Mouse (Mus musculus): ENCODE data around the gene Ush1c.
A peak's percentile ranks its signal among the peaks of the same experiment; 100 is the strongest.

Ush1c gene

DNA sequence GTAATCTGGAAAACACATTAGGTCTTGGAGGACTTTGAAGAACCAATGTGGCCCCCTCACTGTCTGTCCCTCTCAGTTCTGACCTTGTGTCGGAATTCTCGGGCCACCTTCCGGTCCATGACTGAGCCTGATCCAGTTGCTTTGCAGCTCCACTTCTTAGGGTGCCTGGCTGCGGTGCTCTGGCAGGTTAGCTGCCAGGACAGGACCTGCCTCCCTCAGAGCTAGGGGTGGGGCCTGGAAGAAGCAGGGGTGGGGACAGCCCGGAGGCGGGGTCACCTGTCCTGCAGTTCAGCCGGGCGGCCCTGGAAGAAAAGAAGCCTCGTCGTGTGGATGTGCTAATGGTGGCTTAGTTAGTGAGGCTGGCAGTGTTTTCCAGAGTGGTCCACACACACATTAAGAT, at the start of gene Ush1c:
Gene Ush1c, minus strand, starts transcription at position 158 of the 400 bp plus-strand sequence.
- no peak for DNase-seq (ENCODE audit: low spot score in 2 of 2)

DNA sequence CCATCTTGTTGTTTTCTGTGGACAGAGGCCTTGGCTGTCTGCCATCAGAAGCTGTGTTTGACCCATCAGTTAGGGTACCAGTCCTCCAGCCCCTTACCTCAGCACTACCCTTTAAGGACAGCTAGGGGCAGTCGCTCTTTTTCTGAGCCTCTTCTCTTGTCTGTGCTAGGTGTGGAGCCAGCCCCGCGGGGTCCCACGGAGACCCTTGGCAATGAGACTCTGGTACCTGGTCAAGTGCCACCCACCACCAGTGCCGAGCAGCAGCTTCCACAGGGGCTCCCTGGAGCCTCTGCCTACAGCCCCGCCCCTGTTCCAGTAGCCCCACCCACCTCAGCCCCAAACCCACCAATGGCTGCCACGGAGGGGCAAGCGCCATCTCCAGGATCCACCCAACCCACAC, 48.7 kb upstream of the Ush1c start:
- DNase-seq (ENCODE audit: low spot score in 2 of 2): no peak

DNA sequence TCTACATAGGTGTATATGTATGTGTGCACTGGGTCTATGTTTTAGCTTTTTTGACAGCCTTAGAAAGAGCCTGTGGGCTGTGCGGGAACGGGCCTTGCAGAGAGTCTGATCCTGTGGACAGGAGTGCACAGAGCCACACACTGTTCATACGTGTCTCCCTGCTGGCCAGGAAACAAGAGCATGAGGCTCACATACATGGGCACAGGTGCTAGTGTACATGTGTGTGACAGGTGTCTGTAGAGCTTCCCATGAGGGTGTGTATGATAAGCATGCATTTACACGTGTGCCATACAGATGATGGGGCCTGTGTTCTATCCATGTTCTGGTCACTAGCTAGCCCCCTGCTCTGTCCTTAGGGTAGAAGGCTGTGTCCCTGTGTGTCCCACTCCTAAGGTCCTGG, 48.1 kb upstream of the Ush1c start:
- no peak for DNase-seq (ENCODE audit: low spot score in 2 of 2)

DNA sequence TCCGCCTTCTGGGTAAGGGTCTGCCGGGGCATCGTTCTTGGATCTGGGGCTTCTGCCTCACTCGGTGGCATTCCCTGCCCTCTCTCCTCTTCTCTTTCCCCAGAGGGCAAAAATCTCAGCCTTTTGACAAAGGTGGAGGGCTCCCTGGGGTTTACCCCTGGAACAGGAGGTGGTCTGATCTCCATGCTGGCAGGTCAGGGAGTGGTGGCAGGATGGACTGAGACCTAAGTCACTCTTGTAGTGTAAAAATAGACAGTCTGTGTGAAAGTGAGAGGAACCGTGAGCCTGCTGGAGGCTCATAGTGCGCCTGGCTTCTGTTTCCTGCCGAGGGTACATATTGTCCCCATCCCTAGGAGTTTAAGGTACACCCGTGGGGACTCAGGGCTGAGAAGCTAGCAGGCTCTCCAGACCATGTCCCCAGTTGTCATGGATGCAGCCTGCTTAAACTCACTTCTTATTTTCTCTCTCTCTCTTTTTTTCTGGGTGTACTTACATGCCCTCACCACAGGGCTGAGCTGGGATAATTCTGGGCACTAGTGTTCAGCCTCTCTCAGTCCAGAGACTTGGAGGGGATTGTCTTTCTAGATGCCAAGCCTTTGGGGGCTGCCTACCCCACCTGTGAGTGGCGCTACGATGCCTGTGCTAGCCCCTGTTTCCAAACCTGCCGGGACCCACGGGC, 47.0 kb upstream of the Ush1c start:
- DNase-seq (ENCODE audit: low spot score in 2 of 2): no peak

DNA sequence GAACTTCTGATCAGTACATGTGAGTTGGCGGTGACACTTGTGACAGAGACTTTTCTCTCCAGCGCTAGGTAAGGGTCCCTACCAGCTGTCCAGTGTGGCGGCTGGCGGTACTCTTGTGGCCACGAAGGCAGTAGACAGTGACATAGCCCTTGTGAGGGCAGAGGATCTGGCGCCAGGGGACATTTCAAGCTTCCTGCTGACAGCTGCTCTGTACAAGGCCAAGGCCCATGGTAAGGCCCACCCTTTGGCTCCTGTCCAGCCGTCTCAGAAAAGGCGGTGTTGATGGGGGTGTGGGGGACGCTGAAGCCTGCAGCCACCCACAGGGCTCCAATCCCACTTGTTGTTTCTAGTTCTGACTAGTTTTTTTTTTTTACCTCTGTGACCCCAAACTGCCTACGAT, 45.4 kb upstream of the Ush1c start:
- DNase-seq (ENCODE audit: low spot score in 2 of 2): no peak

DNA sequence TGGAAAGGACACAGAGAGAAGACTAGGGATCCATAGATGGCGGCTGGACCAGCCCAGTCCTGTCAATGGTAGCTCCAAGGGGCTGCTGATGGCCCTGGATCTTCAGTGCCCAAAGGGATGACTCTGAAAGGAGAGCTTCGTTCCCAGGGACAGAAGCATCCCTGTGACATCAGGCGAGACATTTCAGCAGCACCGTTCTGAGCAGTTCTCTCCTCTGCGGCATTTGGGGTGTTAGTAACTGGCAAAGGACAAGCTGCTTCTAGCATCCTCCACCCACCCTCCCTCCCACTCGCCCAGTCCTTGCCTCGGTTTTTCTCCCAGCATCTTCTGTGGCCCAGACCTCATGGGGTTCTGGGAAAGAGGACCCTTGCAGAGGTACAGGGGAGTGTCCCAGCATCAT, 44.0 kb upstream of the Ush1c start:
- no peak for DNase-seq (ENCODE audit: low spot score in 2 of 2)

DNA sequence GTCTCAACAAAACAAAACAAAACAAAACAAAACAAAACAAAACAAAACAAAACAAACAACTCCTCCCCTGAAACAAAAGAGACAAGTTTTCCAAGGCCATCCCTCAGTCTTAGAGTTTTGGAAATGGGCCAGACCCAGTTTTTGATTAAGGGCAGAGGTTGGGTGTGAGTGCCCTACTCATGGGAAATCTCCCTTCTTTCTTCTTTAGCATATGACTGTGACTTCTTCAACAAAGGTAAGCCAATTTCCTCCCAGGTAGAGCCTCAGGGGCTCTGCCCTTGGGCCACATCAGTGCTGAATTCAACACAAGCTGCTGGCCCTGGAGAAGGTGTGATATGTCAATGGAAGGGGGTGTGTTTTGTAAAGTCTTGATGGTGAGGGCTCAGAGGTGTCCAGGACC, 42.6 kb upstream of the Ush1c start:
- DNase-seq (ENCODE audit: low spot score in 2 of 2): no peak

DNA sequence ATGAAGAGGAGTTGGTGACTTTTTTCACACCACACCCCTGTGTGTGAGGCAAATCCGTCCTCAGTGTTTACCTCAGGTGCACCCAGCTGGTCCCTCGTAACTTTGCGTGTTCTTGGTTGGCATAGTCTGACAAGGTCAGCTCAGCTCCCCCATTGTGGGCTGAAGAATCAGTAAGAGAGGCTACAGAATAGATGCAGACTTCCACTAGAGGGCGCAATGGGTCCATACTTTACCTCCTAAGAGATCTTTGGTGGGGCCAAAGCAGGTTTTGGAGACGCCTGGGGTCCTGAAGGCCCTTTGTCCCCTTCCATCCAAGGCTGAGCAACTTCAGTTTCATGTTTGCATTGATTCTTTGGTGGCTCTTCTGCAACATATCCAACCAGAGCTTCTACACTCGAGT, 41.6 kb upstream of the Ush1c start:
- DNase-seq (ENCODE audit: low spot score in 2 of 2): no peak

DNA sequence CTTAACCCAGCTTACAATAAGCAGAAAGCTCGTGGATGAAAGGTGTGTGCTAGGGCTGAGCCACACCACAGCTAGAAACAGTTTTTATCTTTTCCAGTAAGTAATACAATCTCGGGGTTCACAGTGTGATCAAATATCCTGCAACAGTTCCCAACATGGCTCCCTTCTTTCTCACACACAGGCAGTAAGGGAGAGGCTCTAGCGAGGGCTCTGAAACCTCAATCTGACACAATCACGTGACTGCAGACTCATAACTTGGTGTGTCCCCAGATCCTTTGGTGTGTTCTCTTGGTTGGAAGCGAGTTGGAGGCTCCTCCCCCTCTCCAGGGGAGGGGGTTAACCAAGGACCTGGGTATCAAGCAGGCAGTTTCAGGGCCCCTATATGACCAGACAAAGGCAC, 37.9 kb upstream of the Ush1c start:
- no peak for DNase-seq (ENCODE audit: low spot score in 2 of 2)

DNA sequence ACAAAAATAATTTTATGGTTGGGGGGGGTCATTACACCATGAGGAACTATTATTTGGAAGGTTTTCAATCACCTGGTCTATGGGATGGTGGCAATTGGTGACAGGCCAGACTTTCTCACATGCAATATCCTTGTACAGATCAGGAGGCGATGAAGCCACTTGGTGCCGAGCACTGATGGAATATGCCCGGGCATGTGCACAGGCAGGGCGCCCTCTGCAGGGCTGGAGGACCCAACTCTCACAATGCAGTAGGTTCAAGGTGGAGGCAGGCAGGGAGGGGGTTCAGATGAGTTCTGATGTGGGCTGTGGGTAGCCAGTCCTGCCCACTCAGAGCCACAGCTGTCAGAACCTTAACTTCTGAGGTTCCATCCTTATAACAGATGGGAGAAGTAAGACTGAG, 13.5 kb upstream of the Ush1c start:
- DNase-seq (ENCODE audit: low spot score in 2 of 2): no peak

DNA sequence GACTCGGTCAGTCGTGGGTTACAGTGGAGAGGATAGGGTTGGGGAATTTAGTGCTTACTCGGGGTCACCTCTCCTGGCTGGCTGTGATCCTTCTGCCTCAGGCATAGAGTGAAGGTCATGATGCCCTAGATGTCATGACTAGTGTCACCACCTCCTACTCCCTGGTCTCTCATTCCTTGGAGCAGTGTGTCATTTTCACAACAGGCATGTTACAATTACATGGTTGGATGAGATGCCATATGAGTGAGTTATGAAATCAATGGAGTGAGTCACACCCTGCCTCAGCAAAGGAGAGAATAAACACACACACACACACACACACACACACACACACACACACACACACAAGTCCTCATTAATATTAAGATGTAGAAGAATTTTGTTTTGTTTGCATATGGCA, 9.3 kb upstream of the Ush1c start:
- DNase-seq (ENCODE audit: low spot score in 2 of 2): no peak

DNA sequence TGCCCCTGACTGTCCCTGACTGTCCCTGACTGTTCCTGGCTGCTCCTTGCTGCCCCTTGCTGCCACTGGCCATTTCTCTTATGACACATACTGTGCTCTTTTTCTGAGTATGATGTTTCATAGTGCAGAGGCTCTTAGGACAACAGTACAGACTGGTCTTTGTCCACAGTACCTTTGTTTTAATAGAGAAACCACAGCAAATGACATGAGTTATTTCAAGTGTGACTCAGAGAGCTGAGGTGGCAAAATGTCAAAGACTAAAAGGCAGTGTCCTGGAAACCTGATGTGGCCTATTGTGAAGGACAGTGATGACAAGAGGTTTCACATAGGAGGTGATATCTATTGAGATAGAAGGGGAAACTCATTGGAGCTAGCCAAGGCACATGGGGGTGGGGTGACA, 8.6 kb upstream of the Ush1c start:
- DNase-seq (ENCODE audit: low spot score in 2 of 2): no peak

DNA sequence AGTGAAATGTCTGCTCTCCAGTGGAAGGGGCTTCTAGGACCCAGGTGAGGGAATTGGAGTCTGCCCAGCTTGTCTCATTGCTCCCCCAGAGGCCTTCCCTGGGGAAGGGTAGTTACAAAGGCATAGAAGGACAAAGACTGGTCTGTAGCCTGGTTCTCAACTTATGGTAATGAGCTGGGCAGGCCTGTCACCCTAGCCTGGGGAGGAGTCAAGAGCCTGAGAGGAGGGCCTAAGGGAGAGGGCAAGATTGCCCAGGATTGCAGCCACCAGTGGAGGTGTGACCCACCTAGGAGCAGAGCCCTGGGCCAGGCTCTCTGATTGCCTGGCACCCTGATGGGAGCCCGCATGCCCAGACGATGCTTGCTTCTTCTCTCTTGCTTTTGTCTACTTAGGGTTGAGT, 2.4 kb upstream of the Ush1c start, which contains the start of gene Otog:
Gene Otog, plus strand, starts transcription at position 292 of the 400 bp plus-strand sequence.
- DNase-seq (ENCODE audit: low spot score in 2 of 2): no peak

DNA sequence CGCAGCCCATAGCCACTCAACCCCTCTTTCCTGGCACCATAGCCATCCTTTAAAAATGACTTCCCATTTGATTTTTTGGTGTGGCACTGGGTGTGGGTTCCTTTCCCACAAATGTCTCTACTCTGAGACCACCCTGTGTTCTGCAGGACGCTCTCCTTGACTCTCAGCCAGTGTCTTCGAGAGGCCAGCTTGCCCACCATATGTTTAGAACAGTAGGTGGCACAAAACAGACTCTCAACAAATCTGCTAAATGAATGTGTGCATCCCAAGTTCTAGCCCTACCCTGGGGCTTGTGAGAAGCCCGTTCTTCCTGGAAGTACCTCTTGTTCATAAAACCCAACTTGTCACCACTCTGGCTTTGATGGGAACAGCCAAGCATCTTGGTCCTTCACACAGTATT, 1.8 kb upstream of the Ush1c start:
- DNase-seq (ENCODE audit: low spot score in 2 of 2): no peak

DNA sequence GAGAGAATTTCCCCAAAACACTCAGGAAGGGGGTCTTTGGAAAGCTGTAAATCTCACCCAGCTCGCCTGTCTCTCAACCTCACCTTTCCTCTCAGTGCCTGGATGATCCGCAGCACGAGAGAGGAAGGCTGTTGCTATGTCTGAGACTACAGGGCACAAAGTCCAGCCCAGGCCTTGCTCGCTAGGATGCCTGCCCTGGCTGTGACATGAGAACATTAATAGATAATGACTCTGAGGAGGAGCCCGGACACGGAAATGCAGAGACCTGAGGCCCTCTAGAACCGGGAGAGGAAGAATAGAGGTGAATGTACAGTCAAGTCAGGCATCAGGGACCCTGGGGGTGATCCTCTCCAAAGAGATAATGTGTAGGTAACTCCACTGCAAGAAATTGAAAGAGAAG, 1.1 kb downstream of the Ush1c start:
- DNase-seq (ENCODE audit: low spot score in 2 of 2): no peak

DNA sequence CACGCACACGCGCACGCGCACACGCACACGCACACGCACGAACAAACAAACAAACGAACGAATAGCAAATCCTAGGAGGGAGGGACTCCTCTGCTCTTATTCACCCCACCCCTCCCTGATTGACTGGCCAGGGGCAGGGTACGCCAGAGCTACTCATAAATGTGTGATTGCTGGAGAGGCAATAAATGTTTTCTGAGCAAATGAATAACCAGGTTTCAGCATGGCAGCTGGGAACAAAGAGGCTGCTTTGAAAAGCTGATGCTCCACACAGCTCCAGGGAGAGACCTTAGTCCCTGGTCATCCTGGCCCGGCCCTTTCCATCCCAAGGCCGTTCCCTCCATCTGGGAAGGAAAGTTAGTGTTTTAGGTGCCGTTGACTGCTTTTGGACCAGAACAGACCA, 1.9 kb downstream of the Ush1c start:
- no peak for DNase-seq (ENCODE audit: low spot score in 2 of 2)

DNA sequence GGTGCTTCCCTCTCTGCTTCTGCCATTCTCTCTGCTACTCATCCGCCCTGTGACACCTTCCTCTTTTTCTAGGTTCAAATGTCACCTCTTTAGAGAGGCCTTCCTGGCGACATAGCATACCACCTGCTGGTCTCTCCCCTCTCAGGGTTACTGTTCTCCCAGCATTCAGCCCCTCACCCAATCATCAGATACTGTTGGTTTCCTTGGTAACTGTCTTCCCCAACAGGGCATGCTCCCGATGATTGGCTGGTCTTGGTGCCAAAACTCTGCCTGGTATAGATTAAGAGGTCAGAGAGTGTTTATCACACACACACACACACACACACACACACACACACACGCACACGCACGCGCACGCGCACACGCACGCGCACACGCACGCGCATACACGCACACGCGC, 2.4 kb downstream of the Ush1c start:
- DNase-seq (ENCODE audit: low spot score in 2 of 2): no peak

DNA sequence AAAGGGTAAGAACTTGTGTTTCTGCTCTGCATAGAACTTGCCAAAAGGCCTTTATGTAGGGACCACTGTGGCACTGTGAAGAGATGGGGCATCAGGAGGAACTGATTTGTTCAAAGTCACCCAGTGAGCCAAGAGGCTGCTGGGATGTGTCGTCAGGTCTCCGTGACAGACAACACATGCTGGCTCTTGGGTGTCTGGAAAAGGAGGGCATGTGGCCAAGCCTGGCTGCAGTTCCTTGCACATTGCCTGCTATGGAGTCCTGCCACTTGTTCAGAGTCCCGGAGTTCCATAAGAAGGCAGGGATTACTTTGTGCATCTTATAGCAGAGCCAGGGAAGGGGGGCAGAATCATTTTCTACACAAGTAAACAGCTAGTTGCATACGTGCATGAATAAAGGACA, 11.4 kb downstream of the Ush1c start:
- no peak for DNase-seq (ENCODE audit: low spot score in 2 of 2)

DNA sequence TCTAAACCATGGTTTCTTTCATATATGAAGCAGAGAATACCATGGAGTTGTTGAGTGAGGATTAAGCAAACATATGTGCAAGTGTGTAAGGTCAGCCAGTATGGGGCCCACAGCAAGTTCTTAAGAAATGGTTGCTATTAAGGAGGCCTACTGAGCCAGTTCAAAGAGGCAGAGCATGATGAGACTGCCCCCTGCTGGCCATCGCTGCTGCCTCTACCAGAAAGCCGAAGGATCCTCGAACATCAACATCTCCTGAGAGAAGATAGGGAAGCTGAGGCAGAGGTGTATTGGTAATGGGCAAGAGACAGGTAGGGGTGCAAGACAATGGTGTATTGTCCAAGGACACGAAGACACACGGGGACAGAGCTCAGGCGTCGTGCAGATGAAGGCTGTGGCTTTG, 12.1 kb downstream of the Ush1c start:
- DNase-seq (ENCODE audit: low spot score in 2 of 2): peak; percentile 21 to 24

DNA sequence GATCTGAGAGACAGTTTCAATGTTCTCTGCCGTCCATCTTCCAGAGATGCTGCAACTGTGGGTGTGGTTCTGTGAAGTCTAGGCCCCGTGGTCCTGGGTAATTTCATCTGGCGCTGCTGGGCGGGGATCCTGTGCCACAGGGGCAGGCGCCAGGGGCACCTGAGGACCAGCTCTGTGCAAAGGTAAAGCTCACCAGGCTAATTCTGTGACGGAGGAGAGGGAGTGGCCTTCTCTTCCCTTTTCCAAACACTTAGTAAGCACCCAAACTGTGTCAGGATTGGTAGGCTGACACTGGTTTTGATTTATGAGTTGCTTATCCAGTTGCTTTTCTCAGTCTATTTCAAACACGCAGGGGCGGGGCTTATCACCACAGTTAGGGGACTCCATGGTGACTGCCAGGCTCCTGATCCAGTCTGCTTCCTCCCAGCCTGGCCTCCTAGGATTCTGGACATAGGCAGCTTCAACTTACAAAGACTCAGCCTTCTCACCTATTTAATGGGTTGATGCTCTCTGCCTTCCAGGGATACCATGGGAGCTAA, 17.6 kb downstream of the Ush1c start:
- no peak for DNase-seq (ENCODE audit: low spot score in 2 of 2)

DNA sequence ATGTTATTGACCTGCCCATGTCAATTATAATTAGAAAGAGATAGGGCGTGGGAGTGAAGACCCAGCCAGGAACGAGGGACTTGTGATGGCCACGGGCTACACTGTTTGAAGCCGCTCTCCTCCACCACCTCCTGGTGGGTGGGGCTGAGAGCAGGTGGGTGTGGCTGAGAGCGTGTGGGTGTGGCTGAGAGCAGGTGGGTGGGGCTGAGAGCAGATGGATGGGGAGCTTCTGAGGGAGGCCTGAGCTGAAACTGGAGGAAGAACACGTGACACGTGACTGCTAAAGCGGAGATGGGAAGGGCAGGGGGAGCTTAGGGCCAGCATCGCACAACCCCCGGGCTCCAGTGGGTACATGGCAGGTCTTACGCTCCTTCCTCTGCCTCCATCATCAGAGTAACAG, 19.9 kb downstream of the Ush1c start:
- DNase-seq (ENCODE audit: low spot score in 2 of 2): no peak

DNA sequence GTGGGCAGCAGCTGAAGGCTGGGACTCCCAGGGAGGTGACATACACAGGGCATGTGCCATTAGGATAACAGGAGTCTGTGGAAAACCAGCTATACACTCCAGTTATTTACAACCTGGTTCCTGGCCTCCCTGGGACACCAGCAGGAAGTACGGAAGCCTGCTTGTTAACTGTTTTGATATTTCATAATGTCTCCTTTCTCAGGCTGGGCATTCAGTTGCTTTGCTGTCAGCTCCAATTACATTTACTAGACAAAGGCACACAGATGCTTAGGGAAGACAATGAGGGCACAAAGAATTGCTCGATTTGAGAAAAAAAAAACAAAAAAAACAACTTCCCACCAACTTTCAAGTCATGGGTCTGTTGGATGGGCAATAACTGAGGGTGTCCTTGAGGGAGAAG, 21.8 kb downstream of the Ush1c start:
- DNase-seq (ENCODE audit: low spot score in 2 of 2): no peak

DNA sequence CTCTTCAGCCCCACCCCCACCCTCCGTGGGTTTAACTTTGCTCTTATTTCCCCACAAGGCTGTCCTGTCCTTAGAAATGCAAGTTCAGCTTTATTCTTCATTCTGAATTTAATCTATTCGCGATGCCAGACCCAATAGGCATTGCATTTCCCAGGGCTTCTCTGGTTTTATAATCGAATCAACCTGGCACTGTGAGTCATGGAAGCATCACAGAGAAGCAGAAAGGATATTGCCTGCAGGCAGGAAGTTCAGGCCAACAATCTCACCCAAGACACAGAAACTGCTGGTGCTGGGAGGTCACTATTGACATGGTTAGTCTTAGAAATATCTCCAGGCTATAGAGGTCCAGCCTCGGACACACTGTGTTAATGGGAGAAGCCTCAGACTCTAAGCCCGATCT, 28.0 kb downstream of the Ush1c start:
- DNase-seq (ENCODE audit: low spot score in 2 of 2): no peak

DNA sequence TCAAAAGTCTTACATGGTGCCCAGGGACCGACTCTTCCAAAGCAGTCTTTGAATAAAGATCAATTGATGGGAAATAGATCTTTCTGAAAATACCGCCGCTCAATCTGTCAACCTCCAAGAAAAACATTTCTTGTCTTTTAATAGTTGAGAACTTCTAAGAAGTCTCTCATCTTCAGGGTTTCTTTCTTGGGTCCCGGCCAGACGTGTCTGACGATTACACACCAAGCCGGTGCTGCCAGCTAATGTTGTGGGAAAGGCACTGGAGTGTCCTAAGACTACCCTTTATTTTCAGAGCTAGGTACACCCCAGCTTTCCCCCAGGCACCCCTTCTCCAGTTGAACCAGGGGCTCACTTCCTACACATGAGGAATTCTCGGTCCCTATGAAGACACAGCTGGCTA, 30.2 kb downstream of the Ush1c start:
- DNase-seq (ENCODE audit: low spot score in 2 of 2): no peak

Measured in urinary bladder, postnatal 36 days (tissue).